Mouse (Mus musculus): ENCODE measurements around the gene Ptov1.
"Not testable (repeated sequence)": the region's sequence is repeated elsewhere in the genome, so short reads cannot be mapped to it uniquely, and the experiment has no call there.

Ptov1 gene

GRCm38 (mm10) chr7:44888256-44889105, 18.9 kb upstream of the Ptov1 start:
- DNase-seq (ENCODE audit: low read depth, low spot score), result no peak

GRCm38 (mm10) chr7:44886964-44887363, 17.4 kb upstream of the Ptov1 start:
- DNase-seq (ENCODE audit: low read depth, low spot score), result no peak

- no peak for DNase-seq (ENCODE audit: low read depth, low spot score)
These were observed 15.0 kb upstream of the Ptov1 start for GRCm38 (mm10) chr7:44884637-44885036.

GRCm38 (mm10) chr7:44883036-44883435, 13.4 kb upstream of the Ptov1 start:
- no peak for DNase-seq (ENCODE audit: low read depth, low spot score)

GRCm38 (mm10) chr7:44877833-44878232, 8.2 kb upstream of the Ptov1 start:
- DNase-seq (ENCODE audit: low read depth, low spot score), result no peak

GRCm38 (mm10) chr7:44871774-44872173, 2.2 kb upstream of the Ptov1 start:
- DNase-seq (ENCODE audit: low read depth, low spot score), result not testable (repeated sequence)

DNA sequence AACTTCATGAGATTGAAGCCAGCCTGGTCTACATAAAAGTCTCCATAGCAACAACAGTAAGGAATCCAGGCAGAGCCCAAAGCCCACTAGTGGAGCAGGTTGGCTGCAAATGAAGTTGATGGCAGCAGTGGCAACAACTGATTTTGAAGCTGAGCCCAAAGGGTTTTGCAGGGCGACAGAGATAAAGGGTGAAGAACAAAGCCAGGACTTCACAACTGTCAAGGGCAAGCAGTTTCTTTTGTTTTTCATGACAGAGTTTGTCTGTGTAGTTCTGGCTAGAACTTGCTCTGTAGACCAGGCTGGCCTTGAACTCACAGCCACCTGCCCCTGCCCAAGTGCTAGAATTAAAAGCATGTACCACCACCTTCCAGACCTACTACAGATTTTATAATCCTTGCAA, 1.6 kb upstream of the Ptov1 start:
- DNase-seq (ENCODE audit: low read depth, low spot score), result no peak

- DNase-seq (ENCODE audit: low read depth, low spot score), result no peak
These were observed 1.0 kb upstream of the Ptov1 start for GRCm38 (mm10) chr7:44870614-44871013.

- DNase-seq (ENCODE audit: low read depth, low spot score), result peak; percentile 63
These were observed 480 bp downstream of the Ptov1 start for GRCm38 (mm10) chr7:44868919-44869696.

DNA sequence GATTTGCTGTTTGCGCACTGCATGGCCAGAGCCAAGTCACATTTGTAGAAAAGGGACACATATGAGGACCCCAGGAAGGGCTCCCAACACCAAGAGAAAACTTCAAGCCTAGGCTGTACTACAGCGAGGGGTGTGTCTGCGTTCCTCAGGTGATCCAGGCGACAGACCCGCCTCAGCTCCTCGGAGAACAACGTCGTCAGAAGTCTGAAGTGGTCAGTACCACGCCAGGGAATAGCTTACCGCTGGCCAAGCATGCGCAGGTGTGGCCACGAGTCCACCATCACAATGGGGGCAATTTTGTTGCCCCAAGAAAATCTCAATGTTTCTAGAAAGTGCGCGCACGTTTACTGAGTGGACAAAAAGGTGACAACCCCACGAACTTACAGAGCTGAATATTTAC, 1.1 kb downstream of the Ptov1 start:
- no peak for DNase-seq (ENCODE audit: low read depth, low spot score)

- DNase-seq (ENCODE audit: low read depth, low spot score), result no peak
These were observed 1.8 kb downstream of the Ptov1 start for GRCm38 (mm10) chr7:44867802-44868201.

- no peak for DNase-seq (ENCODE audit: low read depth, low spot score)
These were observed 2.4 kb downstream of the Ptov1 start for GRCm38 (mm10) chr7:44867010-44867702.

- DNase-seq (ENCODE audit: low read depth, low spot score), result no peak
These were observed 3.1 kb downstream of the Ptov1 start for GRCm38 (mm10) chr7:44866276-44867009.

GRCm38 (mm10) chr7:44864595-44865542, 4.7 kb downstream of the Ptov1 start:
- DNase-seq (ENCODE audit: low read depth, low spot score), result no peak

- no peak for DNase-seq (ENCODE audit: low read depth, low spot score)
These were observed 5.5 kb downstream of the Ptov1 start for GRCm38 (mm10) chr7:44863982-44864494.

GRCm38 (mm10) chr7:44863210-44863609, 6.4 kb downstream of the Ptov1 start:
- no peak for DNase-seq (ENCODE audit: low read depth, low spot score)

GRCm38 (mm10) chr7:44862434-44862833, 7.2 kb downstream of the Ptov1 start:
- no peak for DNase-seq (ENCODE audit: low read depth, low spot score)

DNA sequence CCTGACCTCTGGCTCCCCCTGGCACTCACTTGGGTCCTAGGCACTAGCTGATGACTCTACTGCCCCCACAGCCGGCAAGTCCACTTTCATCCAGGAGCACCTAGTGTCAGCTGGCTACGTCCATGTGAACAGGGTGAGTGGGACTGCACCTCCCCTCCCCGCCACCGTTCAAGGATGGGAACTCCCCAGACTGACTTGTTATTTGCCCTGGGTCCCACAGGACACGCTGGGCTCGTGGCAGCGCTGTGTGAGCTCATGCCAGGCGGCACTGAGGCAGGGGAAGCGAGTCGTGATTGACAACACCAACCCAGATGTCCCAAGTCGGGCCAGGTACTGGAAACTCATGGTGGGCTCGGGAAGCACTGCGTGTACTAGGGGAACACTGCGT, 8.2 kb downstream of the Ptov1 start:
- DNase-seq (ENCODE audit: low read depth, low spot score), result no peak

DNA sequence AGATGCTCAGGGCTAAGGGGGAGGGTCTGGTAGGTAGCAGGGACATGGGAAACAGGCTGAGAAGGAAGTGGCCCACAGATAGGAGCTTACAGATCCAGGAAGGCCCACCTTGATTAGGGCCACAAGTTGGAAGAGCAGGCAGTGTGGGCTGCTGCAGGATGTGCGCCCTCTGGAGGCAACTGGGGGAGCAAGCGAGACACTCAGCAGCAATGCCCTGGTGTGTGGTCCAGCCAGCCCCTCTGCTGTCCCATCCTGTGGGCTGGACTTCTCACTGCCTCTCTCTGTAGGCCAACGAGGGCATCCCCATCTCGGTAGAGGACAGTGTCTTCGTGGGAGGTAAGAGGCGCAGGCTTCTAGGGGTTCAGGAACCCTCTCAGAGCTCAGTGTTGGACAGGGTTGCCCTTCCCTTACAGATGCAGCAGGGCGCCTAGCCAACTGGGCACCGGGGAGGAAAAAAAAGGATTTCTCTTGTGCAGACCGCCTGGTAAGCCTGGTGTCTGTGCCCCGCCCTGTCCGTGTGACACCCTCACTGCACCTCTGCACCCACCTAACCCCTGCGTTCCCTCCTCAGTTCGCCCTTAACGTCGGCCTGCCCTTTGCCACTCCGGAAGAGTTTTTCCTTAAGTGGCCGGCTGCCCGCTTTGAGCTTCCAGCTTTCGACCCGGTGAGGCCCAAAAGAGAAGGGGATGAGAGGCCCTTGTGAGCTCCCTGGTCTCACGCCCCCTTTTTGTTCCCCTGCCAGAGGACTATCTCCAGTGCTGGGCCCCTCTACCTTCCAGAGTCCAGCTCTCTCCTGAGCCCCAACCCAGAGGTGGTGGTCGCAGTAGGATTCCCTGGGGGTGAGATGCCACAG, 8.8 kb downstream of the Ptov1 start:
- DNase-seq (ENCODE audit: low read depth, low spot score), result peak; percentile 61
